Mouse (Mus musculus) liver, adult 2 months (tissue): ENCODE data around the gene Crocc2. TPM values are rescaled to one million over a fixed set of nuclear protein-coding genes. Genes with fewer than 3 reads are reported as not detected.

Experiments used
- DNase-seq: peaks from one replicate; pipeline ENCODE4 v3.0.0-alpha.2; 2011; ENCODE audit warnings: low read depth, low spot score; ENCODE audit errors: extremely low read depth
- H3K27ac ChIP-seq: fragments of 200-500 bp; replicated peaks from 2 replicates; pipeline ENCODE4 v1.5.1; 2012; ENCODE audit warnings: low read depth, mild to moderate bottlenecking, control low read depth, inconsistent platforms, low read length; ENCODE audit not compliant: insufficient read depth
- H3K27me3 ChIP-seq: fragments of 200-500 bp; 2 replicates; pipeline ENCODE4 v1.6.1; 2012; ENCODE audit warnings: mild to moderate bottlenecking, moderate library complexity, low read length, inconsistent platforms; ENCODE audit not compliant: control insufficient read depth, insufficient read depth
- H3K36me3 ChIP-seq: fragments of 200-500 bp; 2 replicates; pipeline ENCODE4 v1.6.1; 2012; ENCODE audit warnings: low read length, inconsistent platforms; ENCODE audit not compliant: control insufficient read depth, insufficient read depth
- H3K4me1 ChIP-seq: fragments of 200-500 bp; 2 replicates; pipeline ENCODE4 v1.6.1; 2011; ENCODE audit warnings: low read length; ENCODE audit not compliant: control insufficient read depth, insufficient read depth
- H3K4me3 ChIP-seq: fragments of 200-500 bp; 2 replicates; pipeline ENCODE4 v1.5.1; 2011; ENCODE audit warnings: low read depth, mild to moderate bottlenecking, control low read depth, low read length, moderate library complexity; ENCODE audit not compliant: insufficient read depth
- H3K79me2 ChIP-seq: fragments of 200-500 bp; 2 replicates; pipeline ENCODE4 v1.6.1; 2012; ENCODE audit warnings: inconsistent platforms, mild to moderate bottlenecking, low read length, moderate library complexity; ENCODE audit not compliant: control insufficient read depth, insufficient read depth
- H3K9ac ChIP-seq: fragments of 200-500 bp; 2 replicates; pipeline ENCODE4 v1.6.1; 2012; ENCODE audit warnings: low read depth, mild to moderate bottlenecking, control low read depth, inconsistent platforms, low read length
- CTCF ChIP-seq: fragments of 200-500 bp; IDR thresholded peaks from 2 replicates; pipeline ENCODE4 v1.5.1; 2011; ENCODE audit warnings: low read depth, low read length, control low read depth
- POLR2A ChIP-seq: fragments of 200-500 bp; IDR thresholded peaks from 2 replicates; pipeline ENCODE4 v1.6.1; 2011; ENCODE audit warnings: low read length, control low read depth; ENCODE audit not compliant: insufficient read depth; ENCODE audit errors: extremely low read depth
- WGBS: fragments of 180-500 bp; shearing (Covaris S2); methylation state at CpG from one replicate; pipeline ENCODE4 v1.1.7; 2018; 5-methylcytosine and 5-hydroxymethylcytosine counted together
- polyA plus RNA-seq: library from polyadenylated mRNA; depleted of rRNA; stranded (reverse); fragments of >200 nt; gene quantifications from 2 replicates; pipeline ENCODE4 v1.2.3, GENCODE M21; 2012
- total RNA-seq: library from RNA; depleted of rRNA; stranded (reverse); fragments of >200 nt; gene quantifications from 2 replicates; pipeline ENCODE4 v1.2.3, GENCODE M21; 2014

Gene Crocc2
- total and polyA plus RNA-seq, 2 experiments: not detected

DNA sequence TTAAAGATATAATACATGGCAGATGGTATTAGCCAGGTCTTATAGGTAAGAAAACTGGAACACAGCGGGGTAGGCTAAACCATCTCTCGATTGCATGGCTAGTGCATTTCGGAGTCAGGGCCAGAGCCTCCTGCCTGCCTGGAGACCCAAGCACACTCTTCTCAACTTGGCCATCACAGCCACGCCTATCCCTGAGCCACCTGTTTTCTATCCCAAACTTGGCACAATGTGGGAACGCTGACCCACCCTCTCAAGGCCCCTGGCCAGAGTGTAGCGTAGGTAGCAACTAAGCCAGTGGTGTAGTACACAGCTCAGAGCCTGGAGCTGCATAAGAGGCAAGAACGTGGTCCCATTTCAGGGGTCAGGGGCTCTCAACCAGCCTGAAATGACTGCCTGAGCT is 87.2 kb downstream of the Crocc2 start:
- no peak for DNase-seq
- H3K27me3 ChIP-seq: no peaks in the 10 kb centered on the region
- H3K4me3 ChIP-seq: no peak overlapping the region
- H3K36me3 ChIP-seq: no peaks in the 10 kb centered on the region
- H3K27ac ChIP-seq: no peak overlapping the region
- TF ChIP-seq POLR2A (no peak), CTCF (no peak)
- 92% methylated on average over 7 of the region's 7 CpGs for WGBS
- peaks cover 6% of the 10 kb centered on the region; the same call in 1 of the 2 replicates for H3K79me2 ChIP-seq
- no peaks in the 10 kb centered on the region for H3K4me1 ChIP-seq
- no peak overlapping the region for H3K9ac ChIP-seq

DNA sequence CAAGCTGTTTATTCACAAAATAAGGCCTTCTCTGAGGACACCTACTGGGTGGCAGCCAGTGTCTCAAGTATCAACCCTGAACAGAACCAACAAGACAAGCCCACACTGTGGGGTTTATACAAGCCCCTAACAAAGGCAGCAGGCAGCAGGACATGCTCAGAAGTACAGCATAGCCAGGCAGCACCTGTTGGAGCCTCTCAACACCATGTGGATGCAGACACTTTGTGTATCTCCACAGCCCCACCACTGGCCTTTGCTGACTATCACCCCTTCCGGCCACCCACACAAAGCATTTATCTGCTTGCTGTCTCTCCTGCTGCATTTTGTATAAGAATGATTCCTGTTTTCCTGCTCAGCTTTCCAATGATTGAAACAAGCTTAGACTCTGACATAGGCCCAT is 89.0 kb downstream of the Crocc2 start:
- H3K4me1 ChIP-seq: no peaks in the 10 kb centered on the region
- DNase-seq: no peak
- TF ChIP-seq POLR2A (no peak), CTCF (no peak)
- H3K27me3 ChIP-seq: no peaks in the 10 kb centered on the region
- H3K27ac ChIP-seq: no peak overlapping the region
- no peaks in the 10 kb centered on the region for H3K36me3 ChIP-seq
- WGBS: 92% methylated on average over 1 of the region's 1 CpGs
- no peak overlapping the region for H3K9ac ChIP-seq
- H3K4me3 ChIP-seq: no peak overlapping the region
- no peaks in the 10 kb centered on the region for H3K79me2 ChIP-seq

DNA sequence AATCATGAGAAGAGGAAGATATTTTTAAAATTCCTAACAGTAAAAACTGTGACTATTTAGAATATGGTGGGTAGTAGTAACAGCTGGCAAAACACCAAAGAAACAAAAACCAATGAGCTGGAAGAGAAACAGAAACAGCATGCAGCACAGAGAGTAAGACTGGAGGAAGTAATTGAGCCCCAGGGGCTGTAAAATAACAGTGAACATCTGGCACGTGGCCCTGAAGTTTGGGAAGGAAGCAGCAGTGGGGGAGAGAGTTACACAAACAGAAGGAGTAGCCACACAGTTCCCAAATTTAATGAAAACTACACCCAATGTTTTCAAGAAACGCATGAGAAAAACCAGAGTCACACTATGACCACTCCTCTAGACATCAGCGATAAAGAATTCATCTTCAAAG is 98.7 kb downstream of the Crocc2 start:
- 74% methylated on average over 3 of the region's 3 CpGs for whole genome bisulfite sequencing
- Histone ChIP-seq H3K27me3 (no peaks in the 10 kb centered on the region), H3K36me3 (peaks cover 5% of the 10 kb centered on the region; the same call in 1 of the 2 replicates), H3K4me1 (no peaks in the 10 kb centered on the region), H3K79me2 (no peaks in the 10 kb centered on the region), H3K4me3 (no peak overlapping the region), H3K9ac (no peak overlapping the region), H3K27ac (no peak overlapping the region)
- TF ChIP-seq CTCF: no peak
- TF ChIP-seq POLR2A: no peak
- DNase-seq: no peak

DNA sequence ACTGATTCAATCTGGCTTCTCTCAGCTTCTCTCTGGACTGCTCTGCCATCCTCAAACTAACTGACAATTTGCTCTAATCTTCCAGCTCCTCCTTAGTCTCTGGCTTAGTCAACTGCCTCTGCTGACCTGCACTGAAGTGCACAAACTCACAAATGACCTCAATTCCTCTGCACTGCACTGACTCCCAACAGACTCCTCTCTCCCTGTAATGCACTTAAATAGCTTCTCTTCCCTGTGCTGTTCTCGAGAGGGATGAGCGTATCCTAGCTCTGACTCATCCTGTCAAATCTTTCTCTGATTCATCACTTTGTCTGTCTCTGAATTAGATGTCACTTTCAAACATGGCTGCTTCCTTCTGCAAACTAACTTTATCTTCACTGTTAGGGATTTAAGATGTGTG is 99.7 kb downstream of the Crocc2 start:
- no peaks in the 10 kb centered on the region for H3K27me3 ChIP-seq
- TF ChIP-seq POLR2A (no peak), CTCF (no peak)
- no peak overlapping the region for H3K27ac ChIP-seq
- no peak for DNase-seq
- no peaks in the 10 kb centered on the region for H3K79me2 ChIP-seq
- H3K36me3 ChIP-seq: peaks cover 5% of the 10 kb centered on the region; the same call in 1 of the 2 replicates
- H3K4me3 ChIP-seq: no peak overlapping the region
- no peak overlapping the region for H3K9ac ChIP-seq
- no peaks in the 10 kb centered on the region for H3K4me1 ChIP-seq
- 90% methylated on average over 2 of the region's 2 CpGs for WGBS

DNA sequence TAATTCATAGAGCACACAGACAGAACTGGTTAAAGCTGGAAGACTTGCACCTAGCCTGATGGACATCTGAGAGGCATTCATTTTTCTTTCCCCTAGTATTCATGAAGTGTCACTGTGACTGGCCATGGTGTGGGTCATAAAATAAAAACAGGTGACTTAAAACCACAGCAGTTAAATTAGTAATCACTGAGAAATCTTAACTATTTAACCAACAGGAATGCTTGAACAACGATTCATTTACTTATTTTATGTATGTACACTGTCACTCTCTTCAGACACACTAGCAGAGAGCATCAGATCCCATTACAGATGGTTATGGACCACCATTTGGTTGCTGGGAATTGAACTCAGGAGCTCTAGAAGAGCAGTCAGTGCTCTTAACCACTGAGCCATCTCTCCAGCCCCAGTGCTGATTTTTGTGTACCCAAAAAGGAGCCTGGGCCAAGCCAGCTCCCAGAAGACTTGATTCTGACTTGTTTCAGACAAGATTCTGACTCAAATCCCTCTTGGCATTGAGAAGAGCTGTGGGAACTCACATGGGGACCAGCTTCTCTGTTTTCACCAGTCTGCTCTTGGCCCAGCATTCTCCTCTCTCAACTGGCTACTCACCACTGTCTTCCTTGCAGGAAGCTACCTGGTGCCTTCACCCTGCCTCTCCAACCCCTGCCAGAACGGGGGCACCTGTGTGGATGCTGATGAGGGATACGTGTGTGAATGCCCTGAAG is 102.2 kb downstream of the Crocc2 start:
- no peak for DNase-seq
- Histone ChIP-seq H3K4me1 (no peaks in the 10 kb centered on the region), H3K79me2 (no peaks in the 10 kb centered on the region), H3K9ac (no peak overlapping the region), H3K27me3 (no peaks in the 10 kb centered on the region), H3K36me3 (peaks cover 1% of the 10 kb centered on the region; the same call in 1 of the 2 replicates), H3K27ac (no peak overlapping the region), H3K4me3 (no peak overlapping the region)
- WGBS: 69% methylated on average over 3 of the region's 3 CpGs
- TF ChIP-seq CTCF: no peak
- no peak for TF ChIP-seq POLR2A

DNA sequence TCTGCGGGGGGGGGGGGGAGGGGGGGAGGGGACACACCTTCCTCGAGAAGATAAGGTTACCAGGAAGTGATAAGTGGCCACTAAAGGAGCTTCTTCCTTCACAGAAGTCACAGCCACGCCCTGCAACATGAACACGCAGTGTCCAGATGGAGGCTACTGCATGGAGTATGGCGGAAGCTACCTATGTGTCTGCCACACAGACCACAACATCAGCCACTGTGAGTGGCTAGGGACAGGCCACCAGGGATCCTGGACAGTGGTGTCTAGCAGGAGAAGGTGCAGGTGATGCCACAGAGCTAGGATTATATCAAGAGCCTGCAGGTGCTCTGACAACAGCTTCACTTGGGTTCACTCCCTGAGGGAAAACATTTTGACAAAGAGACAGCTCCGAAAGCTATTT is 103.2 kb downstream of the Crocc2 start:
- Histone ChIP-seq H3K79me2 (no peaks in the 10 kb centered on the region), H3K4me1 (no peaks in the 10 kb centered on the region), H3K4me3 (no peak overlapping the region), H3K36me3 (no peaks in the 10 kb centered on the region; the same call in 1 of the 2 replicates), H3K27ac (no peak overlapping the region), H3K9ac (no peak overlapping the region), H3K27me3 (no peaks in the 10 kb centered on the region)
- TF ChIP-seq POLR2A (no peak), CTCF (no peak)
- 80% methylated on average over 5 of the region's 6 CpGs for WGBS
- no peak for DNase-seq
